Mouse (Mus musculus): ENCODE measurements around the gene Snrpa1. TPM values are rescaled to one million over a fixed set of nuclear protein-coding genes. Genes with fewer than 3 reads are reported as not detected.

Snrpa1 gene
- total RNA-seq, 2 experiments from 2014 or later: 32.6 to 33.1 TPM

- DNase-seq (ENCODE audit: low spot score in 2 of 2): peak in 1 of 2 experiments; percentile 37
- intact Hi-C loops (cut with DNase I): loop anchor here (1.0 to 2.0 kb wide), 2 partner anchors 142 to 191 kb away; no protein-coding TSS in a partner anchor
Measured at GRCm38 (mm10) chr7:66107930-66108329, 49.1 kb downstream of the Snrpa1 start.

GRCm38 (mm10) chr7:66108961-66109854 is 50.4 kb downstream of the Snrpa1 start, which contains the start of gene Chsy1:
Gene Chsy1, plus strand, starts transcription at chr7:66109515.
- peak; percentile 90 to 92 for DNase-seq (ENCODE audit: low spot score in 2 of 2)
- intact Hi-C loops (cut with DNase I): loop anchor here (2.0 kb wide), 1 partner anchor 190 kb away; no protein-coding TSS in a partner anchor

GRCm38 (mm10) chr7:66109855-66110635 is 51.2 kb downstream of the Snrpa1 start:
- intact Hi-C loops (cut with DNase I): loop anchor here (2.0 kb wide), 1 partner anchor 189 kb away; no protein-coding TSS in a partner anchor
- DNase-seq (ENCODE audit: low spot score in 2 of 2): peak in 1 of 2 experiments; percentile 36

GRCm38 (mm10) chr7:66110636-66111112 is 51.9 kb downstream of the Snrpa1 start:
- intact Hi-C loops (cut with DNase I): no loop called here
- peak in 1 of 2 experiments; percentile 18 for DNase-seq (ENCODE audit: low spot score in 2 of 2)

- no peak for DNase-seq (ENCODE audit: low spot score in 2 of 2)
- intact Hi-C loops (cut with DNase I): no loop called here
Measured at GRCm38 (mm10) chr7:66111211-66111610, 52.4 kb downstream of the Snrpa1 start.

GRCm38 (mm10) chr7:66113561-66113960 is 54.8 kb downstream of the Snrpa1 start:
- intact Hi-C loops (cut with DNase I): no loop called here
- DNase-seq (ENCODE audit: low spot score in 2 of 2): no peak

GRCm38 (mm10) chr7:66115821-66116343 is 57.1 kb downstream of the Snrpa1 start:
- DNase-seq (ENCODE audit: low spot score in 2 of 2): no peak
- intact Hi-C loops (cut with DNase I): no loop called here

GRCm38 (mm10) chr7:66116906-66117482 is 58.2 kb downstream of the Snrpa1 start:
- intact Hi-C loops (cut with DNase I): no loop called here
- no peak for DNase-seq (ENCODE audit: low spot score in 2 of 2)

- intact Hi-C loops (cut with DNase I): no loop called here
- no peak for DNase-seq (ENCODE audit: low spot score in 2 of 2)
Measured at GRCm38 (mm10) chr7:66118046-66118445, 59.2 kb downstream of the Snrpa1 start.

GRCm38 (mm10) chr7:66118796-66119195 is 60.0 kb downstream of the Snrpa1 start:
- no peak for DNase-seq (ENCODE audit: low spot score in 2 of 2)
- intact Hi-C loops (cut with DNase I): no loop called here

GRCm38 (mm10) chr7:66120139-66120538 is 61.3 kb downstream of the Snrpa1 start:
- no peak for DNase-seq (ENCODE audit: low spot score in 2 of 2)
- intact Hi-C loops (cut with DNase I): no loop called here

GRCm38 (mm10) chr7:66120702-66121396 is 62.0 kb downstream of the Snrpa1 start:
- intact Hi-C loops (cut with DNase I): no loop called here
- no peak for DNase-seq (ENCODE audit: low spot score in 2 of 2)

Other genes with a start within 250 kb of the Snrpa1 start
- gene Pcsk6, start 197.3 kb upstream of the Snrpa1 start, total RNA-seq (2021): 1 to 10 TPM; 6.9 to 7.6 TPM
- gene Gm45213, start 15.4 kb upstream of the Snrpa1 start, total RNA-seq (2021): not detected
- gene Selenos, start 20.6 kb downstream of the Snrpa1 start, total RNA-seq (2021): 10 to 100 TPM; 50.6 to 53.7 TPM
- gene Chsy1, start 50.5 kb downstream of the Snrpa1 start, total RNA-seq (2021): 10 to 100 TPM; 17.2 to 18.5 TPM